Mouse (Mus musculus) adipocyte (in vitro differentiated cells): ENCODE data around the gene Tmem232.
"Not testable (repeated sequence)": the region's sequence is repeated elsewhere in the genome, so short reads cannot be mapped to it uniquely, and the experiment has no call there.

Experiments used
- DNase-seq: peaks from one replicate; pipeline ENCODE4 v3.0.0-alpha.2; 2016; ENCODE audit warnings: low spot score

Gene Tmem232

GRCm38 (mm10) chr17:65221687-65222086, 318.9 kb downstream of the Tmem232 start:
- not testable (repeated sequence) for DNase-seq
